Comparison of ENCODE assay signal across 21 mouse cellular contexts in the genomic region with DNA sequence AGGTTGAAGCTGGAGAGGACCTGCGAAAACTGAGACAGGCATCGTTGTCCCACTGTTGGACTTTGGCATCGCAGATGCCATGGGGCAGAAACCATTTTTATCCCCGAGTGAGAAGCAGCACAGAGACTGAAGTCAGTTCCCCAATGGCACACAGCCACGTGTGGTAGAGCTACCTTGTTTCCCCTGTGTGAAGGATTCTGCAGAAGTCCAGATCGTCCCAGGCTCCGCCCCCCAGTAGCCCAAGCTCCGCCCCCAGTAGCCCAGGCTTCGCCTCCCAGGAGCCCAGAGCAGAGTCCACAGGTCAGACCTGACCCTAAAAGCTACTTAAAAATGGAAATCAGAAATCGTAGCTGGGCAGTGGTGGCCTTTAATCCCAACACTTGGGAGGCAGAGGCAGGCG.
"Had no signal": no experiment of that assay in that cellular context is flagged by ENCODE, and none has a peak within 500 bp of the region (broad histone marks: within the 10 kb centered on the region; RNA-seq: fewer than 3 reads in every experiment).

No protein-coding gene starts in this region.

- H3K36me3 ChIP-seq: heart, embryonic 10.5 days; heart, embryonic 12.5 days; hindbrain, embryonic 10.5 days; hindbrain, embryonic 12.5 days; intestine, embryonic 15.5 days; limb, embryonic 10.5 days; limb, embryonic 12.5 days; liver, embryonic 13.5 days; liver, embryonic 15.5 days had no signal

- H3K4me3 ChIP-seq: heart, embryonic 10.5 days; heart, embryonic 12.5 days; hindbrain, embryonic 10.5 days; hindbrain, embryonic 12.5 days; intestine, embryonic 15.5 days; limb, embryonic 10.5 days; limb, embryonic 12.5 days; liver, embryonic 13.5 days; liver, embryonic 15.5 days had no signal

- H3K4me1 ChIP-seq: liver, embryonic 15.5 days had no signal

- DNase-seq: gastrocnemius, postnatal 14 days; heart, adult 18-20 months; heart, postnatal 10 days; heart, postnatal 4 days; kidney, adult 18-20 months; kidney, adult 8-10 months; kidney, postnatal 10 days; kidney, postnatal 36 days; layer of hippocampus, adult 9-11 months; layer of hippocampus, postnatal 36 days; liver; liver, embryonic 13.5 days had no signal

- H3K27ac ChIP-seq: heart, embryonic 10.5 days; hindbrain, embryonic 10.5 days; hindbrain, embryonic 12.5 days; hindbrain, embryonic 14.5 days; intestine, embryonic 15.5 days; limb, embryonic 10.5 days; limb, embryonic 12.5 days; liver, embryonic 13.5 days; liver, embryonic 15.5 days had no signal
